26 mouse cellular contexts compared by ENCODE assay signal in genomic region chr7:25383385-25383784, GRCm38 (mm10). TPM values are rescaled to one million over a fixed set of nuclear protein-coding genes. Genes with fewer than 3 reads are reported as not detected.
DNase-seq lines count a peak whose midpoint lies in the region; TF ChIP-seq lines count a peak whose summit lies in the region.
"Had no signal": no experiment of that assay in that cellular context is flagged by ENCODE, and none has a peak within 500 bp of the region (broad histone marks: within the 10 kb centered on the region; RNA-seq: fewer than 3 reads in every experiment).

No protein-coding gene starts in this region.

- no peak for TF ChIP-seq CTCF in cerebellum, adult 2 months (IDR thresholded peaks at IDR 0.05; ENCODE audit: borderline replicate concordance, insufficient read depth, low read depth, low read length)

- TF ChIP-seq POLR2A in cerebellum, adult 2 months (IDR thresholded peaks at IDR 0.05; ENCODE audit: borderline replicate concordance, insufficient read depth, low read length) = no peak

- peaks cover 51% of the 10 kb centered on the region for H3K4me1 ChIP-seq in cerebellum, adult 2 months (ENCODE audit: control insufficient read depth, insufficient read depth, low read length)

- H3K4me3 ChIP-seq in cerebellum, adult 2 months (replicated peaks; ENCODE audit: insufficient read depth, low read depth, low read length) = no peak overlapping the region
- H3K4me3 ChIP-seq: embryonic facial prominence, embryonic 12.5 days; embryonic facial prominence, embryonic 15.5 days; erythroblast, embryonic 14.5 days; forebrain, embryonic 10.5 days; forebrain, embryonic 12.5 days had no signal

- peak overlapping the region; percentile 12 for H3K27ac ChIP-seq in cerebellum, adult 2 months (ENCODE audit: insufficient read depth, low read length)
- H3K27ac ChIP-seq: embryonic facial prominence, embryonic 12.5 days; embryonic facial prominence, embryonic 15.5 days; forebrain, embryonic 10.5 days; forebrain, embryonic 12.5 days had no signal

- no peak for DNase-seq in cerebellum, adult 2 months
- no peak for DNase-seq in cerebellum, adult 9-11 months
- peak; percentile 4 for DNase-seq in kidney, postnatal 10 days
- no peak for DNase-seq in kidney, adult 8-10 months
- DNase-seq in adrenal gland, postnatal 25 days = no peak
- DNase-seq: adrenal gland, adult 2 months; adrenal gland, postnatal 10 days; adrenal gland, postnatal 36 days; B cell, adult 2 months; cerebellum, adult 9-10 months; cerebellum, postnatal 36 days; embryo, embryonic 11 days had no signal

- WGBS in cerebellum, adult 2 months = 30% methylated on average over 7 of the region's 7 CpGs

- H3K27me3 ChIP-seq in cerebellum, adult 2 months (ENCODE audit: control insufficient read depth, insufficient read depth, low read length) = no peaks in the 10 kb centered on the region
- H3K27me3 ChIP-seq: CH12.LX; embryonic facial prominence, embryonic 15.5 days; Patski had no signal

RNA-seq across cellular contexts. Expression of gene Cnfn, which starts 13.9 kb away (rescaled TPM):
- polyA plus RNA-seq in cerebellum, adult 2 months (2012; rRNA removed) = 0.59 TPM in 1 of 2 replicates, not detected in the other
- total RNA-seq in adrenal gland, postnatal 25 days (2021) = not detected in 2 replicates
- total RNA-seq: adrenal gland, adult 2 months; adrenal gland, postnatal 10 days; adrenal gland, postnatal 36 days; CH12.LX; common myeloid progenitor, adult 5-6 weeks; G1E had no signal
- polyA plus RNA-seq: activated CD4-positive, CD25-positive, alpha-beta regulatory T cell, adult 4 months; adrenal gland, adult 2 months; CD4-positive, CD25-positive, alpha-beta regulatory T cell, adult 4 months; erythroblast, embryonic 14.5 days; forebrain, embryonic 10.5 days; forebrain, embryonic 12.5 days; forebrain, embryonic 14.5 days; forebrain, embryonic 16.5 days; frontal cortex, adult 2 months; G1E; Patski had no signal

RNA-seq across cellular contexts. Expression of gene Lipe, which starts 15.1 kb away (rescaled TPM):
- 12.1 and 12.3 TPM in 2 replicates for polyA plus RNA-seq in cerebellum, adult 2 months (2012; rRNA removed)
- 295 and 303 TPM in 2 replicates for total RNA-seq in adrenal gland, postnatal 25 days (2021)

RNA-seq across cellular contexts. Expression of gene Cxcl17, which starts 29.3 kb away (rescaled TPM):
- not detected in 2 replicates for polyA plus RNA-seq in cerebellum, adult 2 months (2012; rRNA removed)
- not detected in 2 replicates for total RNA-seq in adrenal gland, postnatal 25 days (2021)
- total RNA-seq: adrenal gland, adult 2 months; adrenal gland, postnatal 10 days; adrenal gland, postnatal 36 days; CH12.LX; common myeloid progenitor, adult 5-6 weeks; G1E had no signal
- polyA plus RNA-seq: activated CD4-positive, CD25-positive, alpha-beta regulatory T cell, adult 4 months; adrenal gland, adult 2 months; CD4-positive, CD25-positive, alpha-beta regulatory T cell, adult 4 months; erythroblast, embryonic 14.5 days; forebrain, embryonic 14.5 days; frontal cortex, adult 2 months; G1E had no signal
